Mouse (Mus musculus): ENCODE measurements around the gene Emsy.

The Emsy gene

DNA sequence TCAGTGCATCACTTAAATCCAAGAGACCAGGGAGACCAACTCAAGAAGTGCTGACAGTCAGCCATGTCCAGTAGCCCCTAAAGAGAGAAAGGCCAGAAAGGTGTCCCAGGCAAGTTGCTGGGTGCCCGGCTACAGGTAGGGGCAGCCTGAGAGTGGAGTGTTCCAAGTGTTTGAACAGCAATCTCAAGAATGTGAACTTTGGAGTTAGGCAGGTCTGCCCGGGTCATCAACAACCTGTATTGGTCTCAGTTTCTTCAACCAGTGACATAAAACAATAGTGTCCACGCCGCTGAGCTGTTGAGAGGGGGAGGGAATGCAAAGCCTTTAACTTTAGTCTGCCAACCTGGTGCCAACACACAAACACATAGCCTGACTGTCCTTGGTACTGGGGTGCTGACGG lies 115.0 kb downstream of the Emsy start:
- peak; percentile 70 for DNase-seq (ENCODE audit: low spot score)

DNA sequence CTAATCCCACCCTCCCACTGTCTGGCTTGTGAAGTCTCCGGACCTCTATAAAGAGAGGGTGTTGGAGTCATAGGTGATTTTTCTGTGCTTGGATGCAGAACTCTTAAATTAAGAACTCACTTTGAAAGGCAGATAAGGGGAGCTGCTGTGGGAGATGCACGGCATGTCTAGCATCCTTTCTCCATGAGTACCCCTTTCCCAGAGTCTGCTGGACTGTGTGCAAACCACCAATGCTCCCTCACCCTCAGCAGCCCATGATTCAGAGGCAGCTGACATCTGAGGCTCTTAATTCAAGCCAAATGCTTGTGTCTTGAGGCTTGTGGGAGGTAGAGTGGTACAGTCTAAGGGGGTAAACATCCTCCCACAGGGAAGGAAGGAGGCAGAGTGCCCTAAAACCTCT lies 115.7 kb downstream of the Emsy start:
- DNase-seq (ENCODE audit: low spot score), result no peak

DNA sequence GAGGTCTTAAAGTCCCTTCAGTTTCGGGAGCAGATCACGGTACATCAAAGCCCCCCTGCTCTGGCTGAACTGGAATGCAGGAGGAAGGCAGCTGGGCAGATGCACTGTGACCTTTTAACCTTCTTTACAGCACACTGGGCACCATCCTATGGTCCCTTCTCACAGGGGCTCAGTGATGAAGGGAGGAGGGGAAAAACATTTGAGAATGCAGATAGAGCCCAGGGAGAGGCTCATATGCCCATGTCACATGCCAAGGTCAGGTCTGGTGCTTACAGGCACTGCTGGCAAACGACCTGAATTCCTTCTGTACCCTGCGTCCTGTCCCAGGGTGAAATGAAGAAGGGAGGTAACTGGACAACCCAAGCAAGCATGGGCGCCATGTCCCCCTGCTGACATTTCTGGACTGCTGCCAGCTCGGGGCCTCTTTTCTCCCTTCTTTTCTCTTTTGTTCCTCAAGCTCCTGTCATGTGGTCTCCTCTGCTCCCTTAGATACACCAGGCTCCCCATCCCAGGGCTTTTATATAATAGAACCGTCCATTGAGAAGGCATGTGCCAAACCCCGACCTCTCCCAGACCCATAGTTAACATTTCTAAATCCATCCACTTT lies 118.5 kb downstream of the Emsy start:
- peak; percentile 40 for DNase-seq (ENCODE audit: low spot score)

DNA sequence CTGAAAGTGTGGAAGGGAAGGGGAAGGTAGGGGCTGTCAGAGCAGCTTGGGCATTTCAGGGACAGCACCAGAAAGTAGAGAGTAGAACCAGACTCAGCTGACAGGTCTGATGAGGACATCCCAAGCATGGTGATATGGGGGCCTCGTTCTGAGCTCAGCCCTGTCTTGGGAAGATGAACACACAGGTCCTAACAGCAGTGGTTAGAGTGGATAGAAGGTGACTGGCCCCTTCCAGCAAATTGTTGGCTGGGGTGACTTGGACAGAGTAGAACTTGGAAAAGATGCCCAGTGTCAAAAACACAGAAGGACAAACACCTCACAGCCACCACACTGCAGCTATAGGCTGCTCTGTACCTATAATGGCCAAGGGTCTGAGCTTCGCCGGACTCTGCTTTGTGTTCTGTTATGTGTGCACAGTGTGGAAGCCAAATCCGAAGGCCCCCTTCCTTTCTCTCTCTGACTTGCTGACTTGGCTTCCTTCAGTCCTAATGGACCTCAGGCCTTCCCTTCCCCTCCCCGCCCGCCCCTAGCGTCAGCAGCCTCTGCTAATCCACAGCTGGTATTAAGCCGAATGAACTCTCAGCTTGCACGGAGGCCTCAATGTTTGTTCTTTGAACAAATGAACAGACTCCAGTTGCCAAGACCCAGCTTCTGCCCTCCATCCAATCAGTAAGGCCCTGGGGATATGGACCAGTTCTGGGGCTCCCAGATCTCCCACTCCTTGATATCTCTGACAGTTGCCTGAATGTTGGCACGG lies 119.2 kb downstream of the Emsy start:
- DNase-seq (ENCODE audit: low spot score), result peak; percentile 45
